Mouse (Mus musculus) bone marrow macrophage, adult 2 months (primary cell): ENCODE measurements around the gene Krt24. TPM values are rescaled to one million over a fixed set of nuclear protein-coding genes. Genes with fewer than 3 reads are reported as not detected.

Source experiments
- H3K27ac ChIP-seq: 2 replicates; pipeline ENCODE4 v1.5.1; 2012; ENCODE audit warnings: low read depth, low read length; ENCODE audit not compliant: insufficient read depth
- H3K4me1 ChIP-seq: 2 replicates; pipeline ENCODE4 v1.6.1; 2012; ENCODE audit warnings: low read length; ENCODE audit not compliant: control insufficient read depth, insufficient read depth
- H3K4me3 ChIP-seq: 2 replicates; pipeline ENCODE4 v1.5.1; 2012; ENCODE audit warnings: mild to moderate bottlenecking, low read length, moderate library complexity; ENCODE audit not compliant: insufficient read depth
- CTCF ChIP-seq: IDR thresholded peaks from 2 replicates; pipeline ENCODE4 v1.5.1; 2012; ENCODE audit warnings: low read depth, mild to moderate bottlenecking, low read length, moderate library complexity
- POLR2A ChIP-seq: IDR thresholded peaks from 2 replicates; pipeline ENCODE4 v1.6.1; 2012; ENCODE audit warnings: mild to moderate bottlenecking, low read depth, low read length, borderline replicate concordance
- polyA plus RNA-seq: library from polyadenylated mRNA; stranded (reverse); fragments of >200 nt; gene quantifications from 2 replicates; pipeline ENCODE4 v1.2.4, GENCODE M21; 2012; ENCODE audit not compliant: missing spikeins, insufficient read depth, insufficient read length

Gene Krt24
- polyA plus RNA-seq, 1 experiment: not detected

GRCm38 (mm10) chr11:99243200-99243819 is 41.8 kb downstream of the Krt24 start:
- H3K27ac ChIP-seq: no peak overlapping the region
- no peak overlapping the region for H3K4me3 ChIP-seq
- TF ChIP-seq CTCF (no peak), POLR2A (no peak)

GRCm38 (mm10) chr11:99242056-99242455 is 43.0 kb downstream of the Krt24 start:
- H3K4me1 ChIP-seq: no peaks in the 10 kb centered on the region
- H3K4me3 ChIP-seq: no peak overlapping the region
- TF ChIP-seq POLR2A: no peak
- H3K27ac ChIP-seq: no peak overlapping the region

More at GRCm38 (mm10) chr11:99243200-99243819, 41.8 kb downstream of the Krt24 start:
- no peaks in the 10 kb centered on the region for H3K4me1 ChIP-seq

GRCm38 (mm10) chr11:99238468-99238867 is 46.6 kb downstream of the Krt24 start:
- Histone ChIP-seq H3K4me3 (no peak overlapping the region), H3K4me1 (no peaks in the 10 kb centered on the region), H3K27ac (no peak overlapping the region)
- TF ChIP-seq POLR2A: no peak
- TF ChIP-seq CTCF: no peak

GRCm38 (mm10) chr11:99231049-99231816 is 53.8 kb downstream of the Krt24 start:
- TF ChIP-seq CTCF: no peak
- TF ChIP-seq POLR2A: no peak
- peaks cover 5% of the 10 kb centered on the region for H3K4me1 ChIP-seq
- peak overlapping the region; percentile 99 for H3K4me3 ChIP-seq
- no peak overlapping the region for H3K27ac ChIP-seq

GRCm38 (mm10) chr11:99230261-99231048 is 54.6 kb downstream of the Krt24 start, which contains the start of gene Smarce1:
Smarce1 (minus strand) TSS chr11:99231017.
- no peak for TF ChIP-seq POLR2A
- TF ChIP-seq CTCF: no peak
- Histone ChIP-seq H3K4me3 (peak within 1 kb of the TSS; percentile 99), H3K4me1 (peaks cover 5% of the 10 kb centered on the region)

More at GRCm38 (mm10) chr11:99230261-99231048, 54.6 kb downstream of the Krt24 start, which contains the start of gene Smarce1:
- peak within 1 kb of the TSS; percentile 91 for H3K27ac ChIP-seq

Other genes starting within 250 kb of the Krt24 start
- gene Igfbp4, start 244.0 kb downstream of the Krt24 start, polyA plus RNA-seq: 372 and 390 TPM in 2 replicates
- gene Tns4, start 196.0 kb downstream of the Krt24 start, polyA plus RNA-seq: 1.6 and 2.0 TPM in 2 replicates
- gene Ccr7, start 130.2 kb downstream of the Krt24 start, polyA plus RNA-seq: 0.68 TPM in 1 of 2 replicates, not detected in the other
- 98.6 and 111 TPM in 2 replicates for gene Smarce1, start 54.2 kb downstream of the Krt24 start, polyA plus RNA-seq
- not detected in 2 replicates for gene Krt222, start 41.2 kb downstream of the Krt24 start, polyA plus RNA-seq
- not detected in 2 replicates for gene Krt25, start 37.7 kb upstream of the Krt24 start, polyA plus RNA-seq
- not detected in 2 replicates for gene Krt26, start 52.7 kb upstream of the Krt24 start, polyA plus RNA-seq
- not detected in 2 replicates for gene Krt27, start 65.8 kb upstream of the Krt24 start, polyA plus RNA-seq
- not detected in 2 replicates for gene Krt28, start 89.6 kb upstream of the Krt24 start, polyA plus RNA-seq
- 5.0 and 6.4 TPM in 2 replicates for gene Krt10, start 104.1 kb upstream of the Krt24 start, polyA plus RNA-seq
- gene Krt12, start 137.0 kb upstream of the Krt24 start, polyA plus RNA-seq: not detected in 2 replicates
- gene Krt20, start 152.9 kb upstream of the Krt24 start, polyA plus RNA-seq: not detected in 2 replicates
- gene Krt23, start 207.9 kb upstream of the Krt24 start, polyA plus RNA-seq: not detected in 2 replicates
- not detected in 2 replicates for gene Krt39, start 236.1 kb upstream of the Krt24 start, polyA plus RNA-seq